Mouse (Mus musculus) stomach, embryonic 14.5 days (tissue): Measurements from ENCODE around the gene Rabl3. TPM values are rescaled to one million over a fixed set of nuclear protein-coding genes. Genes with fewer than 3 reads are reported as not detected.
A peak's percentile ranks its signal among the peaks of the same experiment; 100 is the strongest.

Experiments
- ATAC-seq: fragments of 200-750 bp; cut with Nextera tagmentation; 2 replicates; pipeline ENCODE4 v1.8.0; 2017; ENCODE audit warnings: low read depth, moderate TSS enrichment; ENCODE audit not compliant: insufficient number of reproducible peaks, insufficient read depth, low FRiP score
- H3K27ac ChIP-seq: fragments of 300-500 bp; sonication (generic); 2 replicates; pipeline ENCODE4 v1.5.1; 2014; ENCODE audit warnings: mild to moderate bottlenecking, low read length, moderate library complexity, mixed read lengths
- H3K27me3 ChIP-seq: fragments of 300-500 bp; sonication (generic); 2 replicates; pipeline ENCODE4 v1.6.1; 2014; ENCODE audit warnings: low read length, control low read depth, mixed read lengths; ENCODE audit not compliant: control insufficient read depth, insufficient read depth
- H3K36me3 ChIP-seq: fragments of 300-500 bp; sonication (generic); 2 replicates; pipeline ENCODE4 v1.6.1; 2014; ENCODE audit warnings: mild to moderate bottlenecking, control low read depth, low read length, moderate library complexity, mixed read lengths; ENCODE audit not compliant: control insufficient read depth, insufficient read depth
- H3K4me1 ChIP-seq: fragments of 300-500 bp; sonication (generic); 2 replicates; pipeline ENCODE4 v1.6.1; 2014; ENCODE audit warnings: low read length, control low read depth, mixed read lengths; ENCODE audit not compliant: control insufficient read depth, insufficient read depth
- H3K4me2 ChIP-seq: fragments of 300-500 bp; sonication (generic); replicated peaks from 2 replicates; pipeline ENCODE4 v1.6.1; 2014; ENCODE audit warnings: low read depth, low read length, control low read depth
- H3K4me3 ChIP-seq: fragments of 300-500 bp; sonication (generic); 2 replicates; pipeline ENCODE4 v1.5.1; 2014; ENCODE audit warnings: low read depth, low read length, control low read depth
- H3K9ac ChIP-seq: fragments of 300-500 bp; sonication (generic); replicated peaks from 2 replicates; pipeline ENCODE4 v1.6.1; 2014; ENCODE audit warnings: low read depth, mild to moderate bottlenecking, control low read depth, low read length, moderate library complexity, mixed read lengths
- H3K9me3 ChIP-seq: fragments of 300-500 bp; sonication (generic); 2 replicates; pipeline ENCODE4 v1.6.1; 2016; ENCODE audit warnings: low read depth, low read length, control low read depth; ENCODE audit not compliant: control insufficient read depth
- WGBS: fragments of 180-500 bp; shearing (Covaris S2); extraction: QIAGEN DNeasy Blood & Tissue Kit; methylation state at CpG from one replicate; pipeline ENCODE4 v1.1.7; 2014; 5-methylcytosine and 5-hydroxymethylcytosine counted together
- polyA plus RNA-seq: library from polyadenylated mRNA; unstranded; fragments of >200 nt; fragmentation: Nextera tagmentation; extraction: Ambion mirVana; gene quantifications from 2 replicates; pipeline ENCODE4 v1.2.1, GENCODE M21; 2014

Gene Rabl3
- polyA plus RNA-seq, 1 experiment from 2014 or later = 25.8 TPM

GRCm38 (mm10) chr16:37585129-37585563 lies 45.5 kb downstream of the Rabl3 start:
- Histone ChIP-seq H3K36me3 (no peaks in the 10 kb centered on the region), H3K4me1 (peaks cover 6% of the 10 kb centered on the region; the same call in 1 of the 2 replicates), H3K9ac (no peak overlapping the region), H3K9me3 (no peaks in the 10 kb centered on the region), H3K4me3 (no peak overlapping the region), H3K27me3 (no peaks in the 10 kb centered on the region), H3K27ac (no peak overlapping the region), H3K4me2 (peak overlapping the region; percentile 43)
- ATAC-seq = no peak; the same call in 1 of the 2 replicates
- 65% methylated on average over 8 of the region's 8 CpGs for WGBS

- no peaks in the 10 kb centered on the region for H3K9me3 ChIP-seq
- H3K4me1 ChIP-seq = no peaks in the 10 kb centered on the region
- H3K27ac ChIP-seq = no peak overlapping the region
- ATAC-seq = no peak
- 79% methylated on average over 3 of the region's 3 CpGs for WGBS
- no peak overlapping the region for H3K4me3 ChIP-seq
- no peak overlapping the region for H3K9ac ChIP-seq
- H3K36me3 ChIP-seq = no peaks in the 10 kb centered on the region
- H3K27me3 ChIP-seq = no peaks in the 10 kb centered on the region
- H3K4me2 ChIP-seq = no peak overlapping the region
These were observed 51.2 kb downstream of the Rabl3 start for GRCm38 (mm10) chr16:37590921-37591320.

- WGBS = 86% methylated on average over 8 of the region's 8 CpGs
- Histone ChIP-seq H3K36me3 (no peaks in the 10 kb centered on the region), H3K9ac (no peak overlapping the region), H3K27ac (no peak overlapping the region), H3K9me3 (no peaks in the 10 kb centered on the region), H3K4me1 (no peaks in the 10 kb centered on the region), H3K4me3 (no peak overlapping the region), H3K27me3 (no peaks in the 10 kb centered on the region), H3K4me2 (no peak overlapping the region)
- no peak for ATAC-seq
These were observed 51.9 kb downstream of the Rabl3 start for GRCm38 (mm10) chr16:37591551-37591950.

- 66% methylated on average over 5 of the region's 5 CpGs for WGBS
- H3K36me3 ChIP-seq = no peaks in the 10 kb centered on the region
- H3K9me3 ChIP-seq = no peaks in the 10 kb centered on the region
- no peak overlapping the region for H3K9ac ChIP-seq
- no peak overlapping the region for H3K4me2 ChIP-seq
- no peak overlapping the region for H3K4me3 ChIP-seq
- no peaks in the 10 kb centered on the region for H3K27me3 ChIP-seq
- ATAC-seq = no peak
- H3K27ac ChIP-seq = no peak overlapping the region
- no peaks in the 10 kb centered on the region for H3K4me1 ChIP-seq
These were observed 57.7 kb downstream of the Rabl3 start for GRCm38 (mm10) chr16:37597412-37597811.

- H3K4me2 ChIP-seq = no peak overlapping the region
- H3K4me3 ChIP-seq = no peak overlapping the region
- no peaks in the 10 kb centered on the region for H3K36me3 ChIP-seq
- no peaks in the 10 kb centered on the region for H3K9me3 ChIP-seq
- no peaks in the 10 kb centered on the region for H3K4me1 ChIP-seq
- no peaks in the 10 kb centered on the region for H3K27me3 ChIP-seq
- H3K27ac ChIP-seq = no peak overlapping the region
- no peak for ATAC-seq
- H3K9ac ChIP-seq = no peak overlapping the region
- WGBS = 79% methylated on average over 7 of the region's 7 CpGs
These were observed 58.8 kb downstream of the Rabl3 start for GRCm38 (mm10) chr16:37598463-37598862.

GRCm38 (mm10) chr16:37599326-37599725 lies 59.6 kb downstream of the Rabl3 start:
- H3K4me1 ChIP-seq = no peaks in the 10 kb centered on the region
- no peak for ATAC-seq
- WGBS = 75% methylated on average over 3 of the region's 3 CpGs

GRCm38 (mm10) chr16:37603431-37603830 lies 63.7 kb downstream of the Rabl3 start:
- no peaks in the 10 kb centered on the region for H3K36me3 ChIP-seq
- H3K9ac ChIP-seq = no peak overlapping the region
- H3K4me1 ChIP-seq = no peaks in the 10 kb centered on the region
- ATAC-seq = no peak
- 89% methylated on average over 1 of the region's 1 CpGs for WGBS
- no peak overlapping the region for H3K4me2 ChIP-seq
- H3K9me3 ChIP-seq = no peaks in the 10 kb centered on the region
- H3K27me3 ChIP-seq = no peaks in the 10 kb centered on the region
- H3K27ac ChIP-seq = no peak overlapping the region
- no peak overlapping the region for H3K4me3 ChIP-seq

More at GRCm38 (mm10) chr16:37599326-37599725, 59.6 kb downstream of the Rabl3 start:
- Histone ChIP-seq H3K27me3 (no peaks in the 10 kb centered on the region), H3K4me2 (no peak overlapping the region), H3K9ac (no peak overlapping the region), H3K27ac (no peak overlapping the region), H3K36me3 (no peaks in the 10 kb centered on the region), H3K9me3 (no peaks in the 10 kb centered on the region), H3K4me3 (no peak overlapping the region)

GRCm38 (mm10) chr16:37604243-37604642 lies 64.6 kb downstream of the Rabl3 start:
- H3K27ac ChIP-seq = no peak overlapping the region
- no peak overlapping the region for H3K4me2 ChIP-seq
- 69% methylated on average over 6 of the region's 6 CpGs for WGBS
- H3K36me3 ChIP-seq = no peaks in the 10 kb centered on the region
- H3K4me1 ChIP-seq = no peaks in the 10 kb centered on the region
- no peak overlapping the region for H3K9ac ChIP-seq
- no peaks in the 10 kb centered on the region for H3K9me3 ChIP-seq
- H3K27me3 ChIP-seq = no peaks in the 10 kb centered on the region
- H3K4me3 ChIP-seq = no peak overlapping the region
- ATAC-seq = no peak

GRCm38 (mm10) chr16:37610333-37610732 lies 70.6 kb downstream of the Rabl3 start:
- Histone ChIP-seq H3K9me3 (no peaks in the 10 kb centered on the region), H3K27ac (no peak overlapping the region), H3K27me3 (no peaks in the 10 kb centered on the region), H3K4me3 (no peak overlapping the region), H3K9ac (no peak overlapping the region), H3K4me1 (no peaks in the 10 kb centered on the region), H3K4me2 (no peak overlapping the region), H3K36me3 (no peaks in the 10 kb centered on the region)
- WGBS = 73% methylated on average over 8 of the region's 8 CpGs
- ATAC-seq = no peak
